Mouse (Mus musculus) mature B cell (primary cell): ENCODE data around the gene Ace3.
"Not testable (repeated sequence)": the region's sequence is repeated elsewhere in the genome, so short reads cannot be mapped to it uniquely, and the experiment has no call there.

ENCODE experiments used
- in situ Hi-C: fragments of 300-500 bp; cut with MboI; formaldehyde crosslinking; loops from 2 replicates; pipeline ENCODE4 v1.14.3; 2019

The Ace3 gene

DNA sequence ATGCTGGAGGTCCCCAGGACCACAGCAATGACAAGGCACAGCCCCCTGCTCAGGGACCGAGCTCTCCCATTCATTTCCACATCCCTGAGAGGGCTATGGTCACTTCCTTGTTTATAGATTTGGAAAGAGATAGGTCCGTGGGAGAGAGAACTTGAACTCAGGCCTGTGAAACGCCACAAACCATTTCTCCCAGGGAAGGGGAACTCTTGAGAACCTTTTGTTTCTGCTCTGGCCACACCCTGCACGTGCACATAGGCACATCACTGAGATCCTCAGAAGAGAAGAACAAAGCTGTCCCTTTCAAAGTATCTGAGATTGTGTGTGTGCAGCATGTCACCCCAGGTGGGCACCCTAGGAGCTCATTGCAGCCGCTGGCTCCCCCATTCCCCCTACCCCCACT, 15.8 kb upstream of the Ace3 start:
- in situ Hi-C loops, result no loop called here

DNA sequence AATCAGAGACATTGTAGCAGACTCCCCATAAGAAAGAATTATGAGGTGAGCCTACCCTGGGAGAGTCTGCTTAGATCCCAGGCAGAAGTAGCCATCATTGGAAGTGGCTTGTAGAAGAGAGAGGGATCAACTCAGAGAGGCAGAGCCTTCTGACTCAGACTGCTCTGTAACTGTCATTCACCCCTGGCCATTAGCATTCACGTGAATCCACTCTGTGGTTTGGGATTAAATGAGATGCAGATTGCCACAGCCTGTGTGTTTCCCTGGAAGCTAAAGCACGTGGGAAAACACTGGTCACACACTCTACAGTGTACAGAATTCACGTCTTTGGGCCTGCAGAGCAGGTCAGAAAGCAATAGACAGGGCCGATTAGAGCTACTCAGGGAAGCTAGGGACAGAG, 10.0 kb upstream of the Ace3 start:
- in situ Hi-C loops, result no loop called here

DNA sequence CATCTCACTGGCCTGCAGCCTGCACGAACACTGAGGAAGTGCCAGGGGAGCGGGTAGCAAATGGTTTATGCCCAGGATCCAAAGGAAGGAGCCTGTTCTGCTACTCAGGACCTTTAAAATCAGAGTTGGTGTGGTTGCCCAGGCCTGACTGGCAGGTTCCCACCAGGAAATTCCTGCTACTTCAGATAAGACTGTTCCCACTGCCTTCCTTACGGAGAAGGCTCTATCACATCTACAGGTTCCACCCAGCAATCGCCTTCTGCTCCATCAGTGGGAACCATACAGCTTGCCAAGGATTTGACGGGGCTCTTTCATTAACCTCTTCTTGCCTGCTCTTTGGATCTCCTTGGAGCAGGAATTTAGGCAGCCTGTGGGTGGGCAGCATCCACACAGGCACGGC, 7.0 kb upstream of the Ace3 start:
- in situ Hi-C loops, result no loop called here

DNA sequence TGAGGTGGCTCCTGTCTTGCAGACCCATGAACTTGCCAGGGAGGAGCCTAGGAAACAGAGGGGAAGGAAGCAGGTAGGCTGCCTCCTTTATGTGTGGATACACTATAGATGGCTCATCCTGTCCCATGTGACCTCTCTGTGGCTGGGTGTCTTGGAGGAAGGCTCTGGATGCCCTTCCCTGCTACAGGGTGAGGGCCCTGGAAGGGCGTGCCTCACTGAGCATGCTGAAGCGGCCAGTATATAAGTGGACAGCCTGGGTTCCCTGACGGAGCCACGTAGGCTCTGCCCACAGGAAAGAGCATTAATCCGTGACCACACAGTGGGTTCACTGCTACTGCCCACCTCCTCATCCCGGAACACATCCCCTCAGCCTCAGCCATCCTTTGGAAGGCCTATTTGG, 5.0 kb upstream of the Ace3 start:
- in situ Hi-C loops, result no loop called here

DNA sequence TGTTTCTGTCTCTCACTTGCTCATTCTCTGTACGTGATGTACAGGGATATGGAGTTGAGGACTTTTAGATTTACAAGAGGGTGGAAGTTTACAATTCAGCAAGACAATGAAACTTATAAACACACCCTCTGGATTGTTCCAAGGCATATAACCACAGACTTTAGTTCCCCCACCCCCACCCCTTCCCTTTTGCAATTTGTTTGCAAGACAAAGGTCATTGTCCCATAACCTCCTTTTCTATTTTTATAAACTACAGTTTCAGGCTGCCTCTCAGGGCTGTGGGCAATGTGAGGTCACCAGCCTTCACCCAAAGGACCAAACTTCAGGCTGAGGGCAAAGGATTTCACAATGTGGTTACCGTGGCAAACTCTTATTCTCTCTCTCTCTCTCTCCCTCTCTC, 4.2 kb upstream of the Ace3 start:
- in situ Hi-C loops, result no loop called here

DNA sequence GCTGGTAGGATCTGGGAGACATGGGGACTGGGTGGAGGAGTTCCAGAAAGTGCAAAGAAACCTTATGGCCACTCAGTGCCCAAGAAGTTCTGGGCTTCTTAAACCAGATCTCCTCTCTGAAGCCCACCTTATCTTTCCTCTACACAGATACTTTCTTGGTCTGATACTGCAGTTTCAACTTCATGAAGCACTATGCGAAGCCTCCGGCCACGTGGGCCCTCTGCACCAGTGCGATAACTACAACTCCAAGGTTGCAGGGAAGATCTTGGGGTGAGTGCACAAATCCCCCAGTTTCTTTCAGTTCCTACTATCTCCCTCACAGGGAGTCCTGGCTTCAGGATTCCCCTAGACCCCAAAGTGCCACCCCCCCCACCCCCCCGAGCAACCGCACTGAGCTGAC, 5.6 kb downstream of the Ace3 start:
- in situ Hi-C loops, result no loop called here

DNA sequence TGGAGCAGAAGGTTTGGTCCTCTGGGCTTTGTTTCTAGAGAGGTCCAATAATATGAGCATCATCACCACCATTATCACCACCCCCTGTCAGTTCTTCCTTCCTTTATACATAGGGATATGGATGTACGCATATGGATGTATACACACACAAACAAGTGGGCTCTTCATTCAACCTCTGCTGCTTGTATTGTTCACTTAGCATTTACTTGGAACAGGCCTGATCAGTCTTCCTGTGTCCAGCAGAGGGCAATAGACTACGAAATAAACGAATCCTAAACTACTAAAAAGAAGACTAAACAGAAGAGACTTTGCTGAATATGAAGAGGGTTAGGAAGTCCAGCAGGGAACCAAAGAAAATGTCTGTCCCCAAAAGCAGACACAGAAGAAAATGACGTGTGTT, 7.2 kb downstream of the Ace3 start:
- in situ Hi-C loops, result no loop called here

DNA sequence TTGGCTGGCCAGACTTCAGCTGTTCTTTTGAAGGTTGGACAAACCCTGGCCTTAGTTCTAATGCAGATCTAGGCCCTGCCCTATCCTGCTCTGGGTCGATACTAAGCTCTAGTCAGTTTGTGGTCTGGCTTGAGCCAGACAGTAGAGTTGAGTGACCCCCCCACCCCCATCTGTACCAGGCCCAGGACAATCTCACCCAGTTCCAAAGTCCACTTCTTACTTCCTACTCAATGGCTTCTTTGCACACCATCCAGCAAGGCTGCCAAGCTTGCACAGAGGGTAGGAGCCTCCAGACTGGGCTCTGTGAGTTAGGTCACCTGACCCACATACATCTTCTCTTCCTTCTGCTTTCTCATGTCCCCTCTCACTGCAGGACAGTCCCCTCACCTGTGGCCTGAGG, 10.1 kb downstream of the Ace3 start:
- in situ Hi-C loops, result no loop called here

DNA sequence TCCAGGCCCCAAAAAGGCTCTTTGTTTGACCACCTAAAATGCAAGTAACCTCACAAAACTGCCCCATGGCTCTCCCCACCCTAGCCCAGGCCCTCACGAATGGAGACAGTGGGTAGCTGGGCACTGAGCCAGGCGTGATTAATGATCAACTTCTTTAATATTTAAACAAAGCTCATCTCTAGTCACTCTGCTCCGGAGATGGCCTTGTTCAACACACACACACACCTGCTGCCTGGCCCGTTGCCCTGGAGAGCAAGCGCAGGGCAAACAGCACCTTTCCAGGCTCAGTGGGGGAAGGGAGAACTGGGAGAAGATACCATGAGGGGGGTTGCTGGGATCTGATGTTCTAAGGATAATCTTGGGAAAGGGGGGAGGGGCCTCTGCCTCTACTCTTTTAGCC, 11.5 kb downstream of the Ace3 start:
- in situ Hi-C loops, result no loop called here

DNA sequence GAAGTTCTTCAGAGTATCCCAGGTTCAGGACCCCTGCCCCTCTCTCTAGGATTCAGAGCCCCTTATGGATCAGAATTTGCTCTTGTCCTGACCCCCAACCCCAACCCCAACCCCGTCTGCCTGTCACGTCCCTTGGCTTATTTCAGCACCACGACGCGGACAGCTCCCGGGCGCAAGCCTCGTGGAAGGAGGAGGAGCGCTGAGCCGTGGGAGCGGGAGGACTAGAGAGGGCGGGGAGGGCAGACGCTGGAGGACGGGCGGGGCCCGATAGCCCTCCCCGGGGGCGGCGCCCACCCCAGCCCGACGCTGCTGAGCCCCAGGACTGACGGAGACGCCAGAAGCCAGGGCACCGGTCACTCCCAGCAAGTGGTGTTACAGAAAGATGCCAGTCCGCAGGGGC, 13.3 kb downstream of the Ace3 start, which contains the start of gene Kcnh6:
Gene Kcnh6, plus strand, starts transcription at position 304 of the 400 bp plus-strand sequence.
- in situ Hi-C loops, result no loop called here

DNA sequence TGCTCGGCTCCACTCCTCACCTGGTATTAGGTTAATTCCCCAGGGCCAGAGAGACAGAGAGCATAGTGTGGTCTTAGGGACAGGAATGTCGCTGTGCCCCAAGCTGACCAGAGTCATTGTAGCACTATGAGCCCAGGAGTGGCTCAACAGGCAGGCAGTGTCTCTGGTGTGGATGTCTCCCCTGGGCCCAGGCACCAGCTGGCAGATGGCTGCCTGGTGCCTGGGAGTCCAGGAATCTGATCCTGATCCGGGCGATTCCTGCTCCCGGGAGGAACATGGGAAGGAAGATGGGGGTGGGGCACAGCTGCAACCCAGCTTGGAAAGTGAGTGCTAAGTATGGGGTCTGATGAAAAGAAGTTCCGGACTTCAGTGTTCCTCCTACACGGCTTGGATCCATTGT, 18.2 kb downstream of the Ace3 start:
- in situ Hi-C loops, result no loop called here

DNA sequence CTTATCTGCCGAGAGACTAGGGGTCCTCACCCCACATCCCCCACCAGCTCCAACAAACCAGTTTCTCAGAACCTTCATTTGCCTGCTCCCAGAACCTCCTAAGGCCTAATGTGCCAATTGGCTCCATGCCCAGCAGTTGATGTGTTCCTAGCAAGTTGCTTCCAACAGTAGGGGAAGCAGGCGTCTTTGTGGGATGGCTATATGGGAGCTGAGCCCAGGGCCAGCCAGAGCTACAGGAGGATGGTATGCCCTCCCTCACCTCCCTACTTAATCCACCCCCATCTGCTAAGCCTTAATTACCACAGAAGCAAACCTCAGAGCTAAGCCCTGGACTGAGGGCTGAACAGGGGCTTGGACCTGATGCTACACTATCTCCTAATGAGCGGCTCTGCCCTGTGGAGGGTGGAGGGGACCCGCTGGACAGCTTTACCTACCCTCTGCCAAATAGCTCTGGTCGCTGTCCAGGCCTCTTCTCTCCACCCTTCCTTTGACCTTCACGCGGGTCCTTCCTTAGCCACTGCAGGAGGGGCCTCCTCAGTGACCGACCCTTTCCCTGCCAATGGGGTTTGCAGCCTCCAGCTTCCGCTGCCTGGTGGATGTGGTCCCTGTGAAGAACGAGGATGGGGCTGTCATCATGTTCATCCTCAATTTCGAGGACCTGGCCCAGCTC, 19.2 kb downstream of the Ace3 start:
- in situ Hi-C loops, result no loop called here

DNA sequence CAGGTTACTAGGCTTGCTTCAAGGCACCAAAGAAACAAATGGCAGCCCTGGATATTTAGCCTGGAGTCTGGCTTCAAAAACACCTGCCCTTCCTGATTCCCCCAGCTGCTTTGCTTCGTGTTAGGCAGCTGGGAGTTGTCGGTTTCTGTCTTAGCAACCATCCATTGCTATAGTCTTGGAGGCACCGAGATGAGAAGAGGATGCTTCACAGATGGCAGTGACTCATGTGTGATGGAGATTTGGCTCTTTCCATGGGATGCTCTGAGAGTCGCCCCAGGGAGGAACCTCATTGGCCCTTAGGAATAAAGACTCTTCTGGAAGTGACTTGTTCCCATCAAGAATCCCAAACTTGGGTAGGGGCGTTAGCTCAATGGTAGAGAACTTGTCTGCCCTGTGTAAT, 22.0 kb downstream of the Ace3 start:
- in situ Hi-C loops, result no loop called here

DNA sequence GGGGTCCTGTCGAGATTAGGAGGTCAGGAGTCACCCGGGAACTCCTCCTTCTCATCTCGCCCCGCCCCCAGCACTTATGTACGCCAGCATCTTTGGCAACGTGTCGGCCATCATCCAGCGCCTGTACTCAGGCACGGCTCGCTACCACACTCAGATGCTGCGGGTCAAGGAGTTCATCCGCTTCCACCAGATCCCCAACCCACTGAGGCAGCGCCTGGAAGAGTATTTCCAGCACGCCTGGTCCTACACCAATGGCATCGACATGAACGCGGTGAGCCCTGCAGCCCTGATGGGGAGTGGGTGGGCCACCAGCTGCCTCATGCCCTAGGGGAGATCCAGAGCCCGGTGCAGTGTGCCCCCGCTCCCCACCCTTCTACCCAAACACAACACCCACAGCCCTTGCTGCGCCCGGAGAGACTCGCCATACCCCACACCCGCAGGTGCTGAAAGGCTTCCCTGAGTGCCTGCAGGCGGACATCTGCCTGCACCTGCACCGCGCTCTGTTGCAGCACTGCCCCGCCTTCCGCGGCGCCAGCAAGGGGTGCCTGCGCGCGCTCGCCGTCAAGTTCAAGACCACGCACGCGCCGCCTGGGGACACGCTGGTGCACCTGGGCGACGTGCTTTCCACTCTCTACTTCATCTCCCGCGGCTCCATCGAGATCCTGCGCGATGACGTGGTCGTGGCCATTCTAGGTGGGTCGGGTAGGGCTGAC, 25.7 kb downstream of the Ace3 start:
- in situ Hi-C loops, result no loop called here

DNA sequence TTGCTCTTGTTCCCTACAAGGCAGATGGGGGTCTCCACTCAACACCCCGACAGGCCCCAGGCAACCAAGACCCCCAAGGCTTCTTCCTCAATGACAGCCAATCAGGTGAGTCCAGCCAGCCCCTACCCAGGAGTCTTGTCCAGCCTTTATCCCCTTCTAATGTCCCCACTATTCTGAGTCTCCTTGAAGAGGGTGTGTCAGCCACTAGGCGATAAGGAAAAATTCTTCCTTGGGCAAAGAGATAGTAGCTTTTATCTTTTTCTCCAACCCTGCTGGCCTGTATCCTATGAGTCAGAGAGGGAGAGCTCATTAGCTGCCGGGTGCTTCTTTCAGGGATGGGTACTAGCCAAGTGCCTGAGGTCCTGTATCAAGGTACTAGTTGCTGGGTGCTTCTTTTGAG, 31.3 kb downstream of the Ace3 start:
- in situ Hi-C loops, result no loop called here

DNA sequence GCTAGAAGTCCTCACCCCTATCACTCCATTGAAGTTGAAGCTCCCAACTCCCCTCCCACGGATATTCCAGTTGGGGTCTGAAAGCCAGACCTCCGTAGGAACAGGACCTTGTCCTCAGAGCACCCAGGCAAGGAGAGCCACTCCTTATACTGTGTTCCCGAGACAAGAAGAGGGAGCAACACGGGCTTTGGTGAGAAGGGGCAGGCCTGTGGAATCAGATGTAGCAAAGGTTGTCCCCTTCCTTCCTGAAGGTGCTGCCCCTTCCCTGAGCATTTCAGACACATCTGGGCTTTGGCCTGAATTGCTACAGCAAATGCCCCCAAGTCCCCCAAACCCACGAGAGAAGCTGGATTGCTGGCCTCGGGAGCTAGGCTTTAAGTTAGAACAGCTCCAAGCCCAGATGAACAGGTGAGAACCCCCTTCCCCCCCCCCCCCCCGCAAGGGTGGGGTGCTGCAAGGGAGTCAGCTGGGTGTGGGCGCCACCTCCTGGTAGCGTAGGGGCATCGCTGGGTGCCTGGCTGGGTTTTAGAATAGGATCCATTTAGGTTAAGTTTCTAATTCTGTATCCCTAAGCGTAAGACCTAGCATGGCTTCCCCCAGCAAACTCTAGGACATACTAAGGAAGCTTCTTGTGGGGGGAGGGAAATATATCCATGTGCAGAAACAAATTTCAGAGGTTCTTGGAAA, 32.1 kb downstream of the Ace3 start:
- in situ Hi-C loops, result no loop called here

DNA sequence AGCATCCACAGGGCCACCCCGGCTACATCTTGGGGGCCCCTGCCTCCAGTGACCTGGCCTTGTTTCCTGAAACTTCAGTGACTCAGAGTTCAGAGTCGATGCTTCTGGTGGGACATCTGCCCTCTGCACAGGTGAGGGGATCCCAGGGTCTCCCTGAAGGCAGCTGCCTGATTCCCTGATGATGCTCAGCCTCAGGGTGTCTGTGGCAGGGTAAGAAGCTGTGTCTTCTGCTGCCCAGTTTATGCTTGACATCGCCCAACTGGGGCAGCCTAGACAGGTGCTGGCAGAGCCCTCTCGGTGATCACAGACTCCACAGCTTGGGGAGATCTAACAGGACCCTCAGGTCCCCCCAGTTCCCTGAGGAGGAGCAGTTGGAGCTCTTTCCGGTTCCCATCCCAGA, 33.1 kb downstream of the Ace3 start:
- in situ Hi-C loops, result no loop called here

DNA sequence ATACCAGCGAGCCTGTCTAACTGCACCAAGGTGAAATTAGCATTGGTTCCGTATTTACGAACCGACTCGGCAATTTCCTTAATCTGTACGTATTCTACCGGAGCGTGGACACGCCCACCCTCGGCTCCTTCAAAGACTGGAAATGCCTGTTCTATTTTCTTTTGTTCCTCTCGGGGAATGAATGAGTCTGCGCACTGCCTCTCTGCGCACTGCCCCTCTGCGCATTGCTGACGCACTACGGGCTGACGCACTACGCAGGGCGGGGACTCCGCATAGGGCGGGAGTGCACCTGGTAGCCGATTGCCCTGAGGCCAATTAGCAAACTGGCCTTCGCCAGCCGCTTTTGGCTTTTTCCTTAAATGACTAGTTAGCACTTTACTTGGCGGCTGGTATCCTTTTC, 37.6 kb downstream of the Ace3 start:
- in situ Hi-C loops, result not testable (repeated sequence)

DNA sequence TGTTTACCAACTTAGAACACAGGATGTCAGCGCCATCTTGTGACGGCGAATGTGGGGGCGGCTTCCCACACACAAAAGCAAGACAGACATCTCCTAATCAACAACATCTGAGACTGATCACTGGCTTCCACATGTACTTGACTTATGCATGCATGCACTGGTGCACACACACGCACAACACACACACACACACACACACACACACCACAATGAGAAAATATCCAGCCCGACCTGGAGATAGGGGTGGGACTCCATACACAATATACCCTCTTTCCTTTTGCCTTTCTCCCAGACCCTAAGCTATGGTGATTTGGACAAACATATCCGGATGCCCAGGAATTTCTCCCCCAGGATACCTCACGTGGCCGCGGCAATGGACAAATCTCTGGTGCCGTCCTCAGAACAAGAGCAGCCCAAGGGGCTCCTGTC, 39.0 kb downstream of the Ace3 start:
- in situ Hi-C loops, result no loop called here

DNA sequence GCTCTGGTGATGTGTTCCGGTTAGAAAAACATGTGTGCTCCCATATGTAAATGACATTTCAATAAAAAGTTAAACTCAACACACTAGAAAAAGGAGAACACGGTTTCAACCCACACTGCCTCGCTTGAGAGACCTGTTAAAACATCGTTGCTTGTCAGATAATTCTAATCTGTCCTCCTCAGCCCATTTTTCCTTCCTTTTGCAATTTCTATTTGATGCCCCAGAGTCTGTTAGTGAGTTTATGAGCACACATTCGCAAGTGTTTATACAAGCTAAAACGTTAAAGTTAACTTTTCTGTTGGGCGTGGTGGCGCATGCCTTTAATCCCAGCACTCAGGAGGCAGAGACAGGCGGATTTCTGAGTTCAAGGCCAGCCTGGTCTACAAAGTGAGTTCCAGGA, 40.5 kb downstream of the Ace3 start:
- in situ Hi-C loops, result no loop called here

DNA sequence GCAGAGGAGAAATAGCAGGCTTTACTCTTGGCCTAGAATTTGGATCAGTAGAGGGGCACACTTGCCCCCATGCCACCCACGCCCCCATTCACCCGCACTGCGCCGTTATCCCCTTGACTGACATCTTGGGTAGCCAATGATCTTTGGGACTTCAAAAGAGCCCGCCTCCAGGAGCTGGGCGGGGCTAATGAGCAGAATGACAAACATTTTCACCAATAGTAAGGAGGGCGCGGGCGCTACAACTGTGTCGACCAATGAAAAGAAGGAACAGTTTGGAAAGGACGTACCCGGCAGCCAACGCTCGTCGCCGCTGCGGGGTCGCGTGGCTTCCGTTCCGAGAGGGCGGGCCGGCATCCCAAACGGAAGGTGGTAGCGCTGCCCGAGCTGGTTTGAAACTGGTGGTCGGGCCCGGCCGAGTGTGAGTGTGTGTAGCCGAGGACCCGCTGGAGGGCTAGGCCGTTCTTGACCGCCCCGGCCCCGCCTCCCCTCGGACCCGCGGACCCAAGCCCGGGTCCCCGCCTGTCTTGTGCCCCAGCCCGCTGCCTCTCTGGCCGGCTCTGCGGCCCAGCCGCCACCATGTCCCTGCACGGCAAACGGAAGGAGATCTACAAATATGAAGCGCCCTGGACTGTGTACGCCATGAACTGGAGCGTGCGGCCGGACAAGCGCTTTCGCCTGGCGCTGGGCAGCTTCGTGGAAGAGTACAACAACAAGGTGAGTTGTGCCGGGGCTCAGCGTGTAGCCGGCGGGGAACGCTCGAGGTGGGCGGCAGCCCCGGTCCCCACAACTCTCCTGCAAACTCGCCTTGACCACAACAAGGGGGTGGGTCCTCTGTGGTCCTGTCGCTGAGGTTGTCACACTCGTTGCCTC, 42.3 kb downstream of the Ace3 start, which contains the start of gene Dcaf7:
Gene Dcaf7, plus strand, starts transcription at position 325 of the 870 bp plus-strand sequence.
- in situ Hi-C loops, result no loop called here

DNA sequence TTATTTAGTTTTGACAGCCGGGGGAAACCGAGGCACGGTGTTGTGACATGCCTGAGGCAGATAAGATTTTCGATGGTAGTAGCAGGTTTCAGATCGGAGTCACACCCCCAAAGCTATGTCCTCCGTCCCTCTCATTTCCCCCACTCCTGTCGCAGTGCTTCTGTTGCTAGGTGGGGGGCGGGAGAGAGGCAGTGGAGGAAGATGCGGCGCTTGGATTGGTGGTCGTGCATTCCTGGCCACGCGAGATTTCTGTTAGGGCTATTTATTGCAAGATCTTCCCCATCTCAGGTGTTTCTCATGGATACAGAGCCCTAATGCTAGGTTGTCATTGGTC, 42.9 kb downstream of the Ace3 start:
- in situ Hi-C loops, result no loop called here
